Mouse (Mus musculus) brain, embryonic 14.5 days (tissue): ENCODE data around the gene Fbxw2. TPM values are rescaled to one million over a fixed set of nuclear protein-coding genes. Genes with fewer than 3 reads are reported as not detected.
A peak's percentile ranks its signal among the peaks of the same experiment; 100 is the strongest.
"Not testable (repeated sequence)": the region's sequence is repeated elsewhere in the genome, so short reads cannot be mapped to it uniquely, and the experiment has no call there.

ENCODE experiments used
- DNase-seq: peaks from one replicate; pipeline ENCODE4 v3.0.0-alpha.2; 2011; ENCODE audit warnings: low read depth
- CTCF ChIP-seq: fragments of 200-500 bp; IDR thresholded peaks from 2 replicates; pipeline ENCODE4 v1.5.1; 2012; ENCODE audit warnings: inconsistent platforms, mild to moderate bottlenecking, moderate library complexity, borderline replicate concordance; ENCODE audit not compliant: insufficient read depth, insufficient read length; ENCODE audit errors: extremely low read depth
- POLR2A ChIP-seq: fragments of 200-500 bp; IDR thresholded peaks from 2 replicates; pipeline ENCODE4 v1.6.1; 2012; ENCODE audit warnings: mild to moderate bottlenecking, inconsistent platforms, borderline replicate concordance; ENCODE audit not compliant: poor library complexity, insufficient read depth, insufficient read length, severe bottlenecking; ENCODE audit errors: extremely low read depth
- polyA plus RNA-seq: library from polyadenylated mRNA; depleted of rRNA; stranded (reverse); fragments of >200 nt; gene quantifications from 2 replicates; pipeline ENCODE4 v1.2.3, GENCODE M21; 2012; rRNA removed

Fbxw2 gene
- polyA plus RNA-seq, 1 experiment, result 60.9 TPM

- no peak for TF ChIP-seq POLR2A
- TF ChIP-seq CTCF, result no peak
- DNase-seq, result no peak
Observed at GRCm38 (mm10) chr2:34762872-34763271, 63.2 kb downstream of the Fbxw2 start.

GRCm38 (mm10) chr2:34762174-34762573 is 63.9 kb downstream of the Fbxw2 start:
- no peak for DNase-seq
- TF ChIP-seq POLR2A (no peak), CTCF (no peak)

GRCm38 (mm10) chr2:34761272-34761671 is 64.8 kb downstream of the Fbxw2 start:
- not testable (repeated sequence) for DNase-seq

GRCm38 (mm10) chr2:34757341-34757740 is 68.8 kb downstream of the Fbxw2 start:
- DNase-seq, result no peak
- TF ChIP-seq CTCF (no peak), POLR2A (no peak)

- peak; percentile 65 for DNase-seq
- TF ChIP-seq CTCF, result no peak
- no peak for TF ChIP-seq POLR2A
Observed at GRCm38 (mm10) chr2:34754551-34755358, 71.4 kb downstream of the Fbxw2 start, which contains the start of gene Gapvd1. TSS of gene Gapvd1 (minus strand) at chr2:34755232.

Other genes with a start within 250 kb of the Fbxw2 start
- 40.0 and 61.7 TPM in 2 replicates for gene Gapvd1, start 71.1 kb downstream of the Fbxw2 start, polyA plus RNA-seq
- gene Hspa5, start 54.3 kb downstream of the Fbxw2 start, polyA plus RNA-seq, result 361 and 367 TPM in 2 replicates
- gene Rabepk, start 26.4 kb downstream of the Fbxw2 start, polyA plus RNA-seq, result 18.6 and 21.0 TPM in 2 replicates
- gene Gm34653, start 6.7 kb upstream of the Fbxw2 start, polyA plus RNA-seq, result 0.06 TPM in 1 of 2 replicates, not detected in the other
- 0.14 and 0.16 TPM in 2 replicates for gene Cutal, start 48.1 kb upstream of the Fbxw2 start, polyA plus RNA-seq
- 42.4 and 44.3 TPM in 2 replicates for gene Psmd5, start 48.7 kb upstream of the Fbxw2 start, polyA plus RNA-seq
- 3.6 and 5.7 TPM in 2 replicates for gene Phf19, start 87.7 kb upstream of the Fbxw2 start, polyA plus RNA-seq
- gene Traf1, start 135.5 kb upstream of the Fbxw2 start, polyA plus RNA-seq, result 1.4 and 2.4 TPM in 2 replicates
- gene Hc, start 235.1 kb upstream of the Fbxw2 start, polyA plus RNA-seq, result 0.38 and 0.40 TPM in 2 replicates